Mouse (Mus musculus): Measurements from ENCODE around the gene Tmem94. TPM values are rescaled to one million over a fixed set of nuclear protein-coding genes. Genes with fewer than 3 reads are reported as not detected.

The Tmem94 gene
- polyA plus RNA-seq, 1 experiment from 2014 or later, result 25.6 TPM

GRCm38 (mm10) chr11:115809311-115809781 lies 44.1 kb downstream of the Tmem94 start:
- Histone ChIP-seq H3K9me3 (replicated peaks; ENCODE audit: control insufficient read depth, low read length, poor library complexity, severe bottlenecking) (no peaks in the 10 kb centered on the region), H3K4me1 (ENCODE audit: control insufficient read depth, insufficient read depth, low read length) (peaks cover 32% of the 10 kb centered on the region), H3K27me3 (ENCODE audit: control insufficient read depth, insufficient read depth, low read depth, low read length) (no peaks in the 10 kb centered on the region), H3K9ac (ENCODE audit: low read depth, low read length) (peak overlapping the region; percentile 43; the same call in 1 of the 2 replicates), H3K4me2 (ENCODE audit: low read length) (peak overlapping the region; percentile 91), H3K36me3 (ENCODE audit: control insufficient read depth, insufficient read depth, low read length) (no peaks in the 10 kb centered on the region), H3K4me3 (ENCODE audit: low read depth, low read length) (no peak overlapping the region), H3K27ac (ENCODE audit: low read length) (peak overlapping the region; percentile 67)
- WGBS, result 59% methylated on average over 8 of the region's 8 CpGs
- ATAC-seq, result no peak

GRCm38 (mm10) chr11:115810377-115810776 lies 45.1 kb downstream of the Tmem94 start:
- 84% methylated on average over 14 of the region's 14 CpGs for WGBS
- no peak for ATAC-seq
- no peaks in the 10 kb centered on the region for H3K36me3 ChIP-seq (ENCODE audit: control insufficient read depth, insufficient read depth, low read length)
- H3K9me3 ChIP-seq (replicated peaks; ENCODE audit: control insufficient read depth, low read length, poor library complexity, severe bottlenecking), result no peaks in the 10 kb centered on the region
- H3K27me3 ChIP-seq (ENCODE audit: control insufficient read depth, insufficient read depth, low read depth, low read length), result no peaks in the 10 kb centered on the region
- no peak overlapping the region; the same call in 1 of the 2 replicates for H3K27ac ChIP-seq (ENCODE audit: low read length)
- no peak overlapping the region for H3K9ac ChIP-seq (ENCODE audit: low read depth, low read length)
- peak overlapping the region; percentile 11 for H3K4me3 ChIP-seq (ENCODE audit: low read depth, low read length)
- H3K4me2 ChIP-seq (ENCODE audit: low read length), result peak overlapping the region; percentile 91
- peaks cover 35% of the 10 kb centered on the region for H3K4me1 ChIP-seq (ENCODE audit: control insufficient read depth, insufficient read depth, low read length)

GRCm38 (mm10) chr11:115811381-115812093 lies 46.3 kb downstream of the Tmem94 start:
- Histone ChIP-seq H3K4me2 (ENCODE audit: low read length) (peak overlapping the region; percentile 91), H3K9me3 (replicated peaks; ENCODE audit: control insufficient read depth, low read length, poor library complexity, severe bottlenecking) (no peaks in the 10 kb centered on the region), H3K4me1 (ENCODE audit: control insufficient read depth, insufficient read depth, low read length) (peaks cover 43% of the 10 kb centered on the region), H3K36me3 (ENCODE audit: control insufficient read depth, insufficient read depth, low read length) (no peaks in the 10 kb centered on the region), H3K27me3 (ENCODE audit: control insufficient read depth, insufficient read depth, low read depth, low read length) (no peaks in the 10 kb centered on the region), H3K4me3 (ENCODE audit: low read depth, low read length) (peak overlapping the region; percentile 82), H3K9ac (ENCODE audit: low read depth, low read length) (0 out of 2 replicates have a peak overlapping the region, but pooled peaks have one; percentile 85), H3K27ac (ENCODE audit: low read length) (peak overlapping the region; percentile 53; the same call in 1 of the 2 replicates)
- 72% methylated on average over 20 of the region's 20 CpGs for WGBS
- ATAC-seq, result no peak

GRCm38 (mm10) chr11:115812095-115812494 lies 46.9 kb downstream of the Tmem94 start:
- Histone ChIP-seq H3K4me2 (ENCODE audit: low read length) (peak overlapping the region; percentile 91), H3K36me3 (ENCODE audit: control insufficient read depth, insufficient read depth, low read length) (no peaks in the 10 kb centered on the region), H3K9me3 (replicated peaks; ENCODE audit: control insufficient read depth, low read length, poor library complexity, severe bottlenecking) (no peaks in the 10 kb centered on the region), H3K4me1 (ENCODE audit: control insufficient read depth, insufficient read depth, low read length) (peaks cover 43% of the 10 kb centered on the region), H3K4me3 (ENCODE audit: low read depth, low read length) (peak overlapping the region; percentile 82), H3K27ac (ENCODE audit: low read length) (peak overlapping the region; percentile 53; the same call in 1 of the 2 replicates), H3K9ac (ENCODE audit: low read depth, low read length) (peak overlapping the region; percentile 85; the same call in 1 of the 2 replicates), H3K27me3 (ENCODE audit: control insufficient read depth, insufficient read depth, low read depth, low read length) (no peaks in the 10 kb centered on the region)
- no peak for ATAC-seq
- WGBS, result 40% methylated on average over 7 of the region's 7 CpGs

GRCm38 (mm10) chr11:115812533-115813420 lies 47.5 kb downstream of the Tmem94 start:
- Histone ChIP-seq H3K4me3 (ENCODE audit: low read depth, low read length) (peak overlapping the region; percentile 82), H3K27ac (ENCODE audit: low read length) (peak overlapping the region; percentile 63; the same call in 1 of the 2 replicates), H3K9ac (ENCODE audit: low read depth, low read length) (peak overlapping the region; percentile 85), H3K36me3 (ENCODE audit: control insufficient read depth, insufficient read depth, low read length) (no peaks in the 10 kb centered on the region), H3K9me3 (replicated peaks; ENCODE audit: control insufficient read depth, low read length, poor library complexity, severe bottlenecking) (no peaks in the 10 kb centered on the region), H3K27me3 (ENCODE audit: control insufficient read depth, insufficient read depth, low read depth, low read length) (no peaks in the 10 kb centered on the region), H3K4me1 (ENCODE audit: control insufficient read depth, insufficient read depth, low read length) (peaks cover 43% of the 10 kb centered on the region), H3K4me2 (ENCODE audit: low read length) (peak overlapping the region; percentile 91)
- 3% methylated on average over 28 of the region's 28 CpGs for WGBS
- peak; percentile 5; the same call in 1 of the 2 replicates for ATAC-seq

- peak; percentile 87 for ATAC-seq
- 0% methylated on average over 40 of the region's 44 CpGs for WGBS
- Histone ChIP-seq H3K4me1 (ENCODE audit: control insufficient read depth, insufficient read depth, low read length) (peaks cover 37% of the 10 kb centered on the region), H3K27ac (ENCODE audit: low read length) (peak within 1 kb of the TSS; percentile 63; the same call in 1 of the 2 replicates), H3K36me3 (ENCODE audit: control insufficient read depth, insufficient read depth, low read length) (no peaks in the 10 kb centered on the region), H3K27me3 (ENCODE audit: control insufficient read depth, insufficient read depth, low read depth, low read length) (no peaks in the 10 kb centered on the region), H3K9me3 (replicated peaks; ENCODE audit: control insufficient read depth, low read length, poor library complexity, severe bottlenecking) (no peaks in the 10 kb centered on the region), H3K4me3 (ENCODE audit: low read depth, low read length) (peak within 1 kb of the TSS; percentile 82), H3K9ac (ENCODE audit: low read depth, low read length) (peak within 1 kb of the TSS; percentile 85), H3K4me2 (ENCODE audit: low read length) (peak within 1 kb of the TSS; percentile 91)
Observed at GRCm38 (mm10) chr11:115813507-115814296, 48.5 kb downstream of the Tmem94 start, which contains the start of gene Caskin2. Gene Caskin2 (minus strand): TSS chr11:115813639.

GRCm38 (mm10) chr11:115814605-115815450 lies 49.6 kb downstream of the Tmem94 start, which contains the start of gene Tsen54:
Gene Tsen54 (plus strand): TSS chr11:115814724.
- Histone ChIP-seq H3K36me3 (ENCODE audit: control insufficient read depth, insufficient read depth, low read length) (peaks cover under 1% of the 10 kb centered on the region; the same call in 1 of the 2 replicates), H3K4me1 (ENCODE audit: control insufficient read depth, insufficient read depth, low read length) (peaks cover 28% of the 10 kb centered on the region), H3K4me2 (ENCODE audit: low read length) (peak within 1 kb of the TSS; percentile 91), H3K9ac (ENCODE audit: low read depth, low read length) (peak within 1 kb of the TSS; percentile 85), H3K27ac (ENCODE audit: low read length) (peak within 1 kb of the TSS; percentile 63), H3K27me3 (ENCODE audit: control insufficient read depth, insufficient read depth, low read depth, low read length) (no peaks in the 10 kb centered on the region), H3K9me3 (replicated peaks; ENCODE audit: control insufficient read depth, low read length, poor library complexity, severe bottlenecking) (no peaks in the 10 kb centered on the region), H3K4me3 (ENCODE audit: low read depth, low read length) (peak within 1 kb of the TSS; percentile 82)
- peak; percentile 73 for ATAC-seq
- WGBS, result under 1% methylated on average over 71 of the region's 84 CpGs
